12 mouse cellular contexts compared by ENCODE assay signal in genomic region chr14:77369070-77369469, GRCm38 (mm10).
"Had no signal": no experiment of that assay in that cellular context is flagged by ENCODE, and none has a peak within 500 bp of the region (broad histone marks: within the 10 kb centered on the region; RNA-seq: fewer than 3 reads in every experiment).

No protein-coding gene starts in this region.

- H3K4me3 ChIP-seq: limb, embryonic 12.5 days; limb, embryonic 15.5 days; midbrain, embryonic 13.5 days had no signal

- H3K27ac ChIP-seq: kidney, postnatal 0 days; limb, embryonic 12.5 days; limb, embryonic 15.5 days; liver, embryonic 14.5 days; macrophage; midbrain, embryonic 13.5 days had no signal

- DNase-seq: kidney, adult 2 months; kidney, postnatal 25 days; left cerebral cortex, postnatal 4 days; liver, postnatal 0 days; thymus, adult 18-20 months; thymus, postnatal 36 days had no signal
